Mouse (Mus musculus): ENCODE data around the gene Ak9.

DNA sequence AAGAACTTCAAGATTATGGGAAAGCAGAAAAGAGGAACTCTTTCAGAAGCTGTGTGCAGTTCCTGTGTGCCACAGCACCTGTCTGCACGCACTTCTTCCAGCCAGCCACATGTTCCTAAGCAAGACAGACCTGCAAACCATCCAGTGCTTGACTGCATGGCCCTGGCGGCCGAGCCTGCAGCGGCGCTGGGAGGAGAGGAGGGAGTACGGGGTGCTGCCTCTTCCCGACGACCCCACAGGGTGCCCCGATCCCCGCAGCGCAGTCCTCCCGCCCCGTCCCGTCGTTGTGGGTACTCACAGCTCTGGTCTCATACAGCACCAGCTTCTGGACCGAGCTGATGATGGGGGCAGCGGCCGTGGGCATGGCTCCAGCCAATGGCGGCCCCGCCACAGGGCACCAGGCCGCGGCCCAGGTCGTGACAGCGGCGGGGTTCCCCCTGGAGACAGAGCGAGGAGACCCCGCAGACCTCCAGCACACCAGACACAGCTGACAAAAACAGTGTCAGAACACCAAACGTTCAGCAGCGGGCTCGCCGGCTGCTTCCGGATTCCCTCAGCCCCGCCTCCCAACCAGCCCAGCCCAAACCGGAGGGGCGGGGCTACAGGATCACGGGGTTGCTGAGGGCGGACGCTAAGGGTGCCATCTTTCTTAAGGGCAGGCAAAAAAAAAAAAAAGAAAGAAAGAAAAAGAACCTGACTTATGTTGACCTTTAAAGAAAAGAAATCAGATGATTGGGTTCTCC lies 920 bp upstream of the Ak9 start, which contains the start of gene Fig4:
- no peak for TF ChIP-seq EP300 (optimal IDR thresholded peaks at IDR 0.05)
- TF ChIP-seq CTCF (IDR thresholded peaks at IDR 0.05; ENCODE audit: low read depth), result peak; percentile 16
